Mouse (Mus musculus): ENCODE data around the gene Dtx2. TPM values are rescaled to one million over a fixed set of nuclear protein-coding genes. Genes with fewer than 3 reads are reported as not detected.

The Dtx2 gene
- total and polyA plus RNA-seq, 3 experiments = 16.0 to 43.7 (median 20.4) TPM

DNA sequence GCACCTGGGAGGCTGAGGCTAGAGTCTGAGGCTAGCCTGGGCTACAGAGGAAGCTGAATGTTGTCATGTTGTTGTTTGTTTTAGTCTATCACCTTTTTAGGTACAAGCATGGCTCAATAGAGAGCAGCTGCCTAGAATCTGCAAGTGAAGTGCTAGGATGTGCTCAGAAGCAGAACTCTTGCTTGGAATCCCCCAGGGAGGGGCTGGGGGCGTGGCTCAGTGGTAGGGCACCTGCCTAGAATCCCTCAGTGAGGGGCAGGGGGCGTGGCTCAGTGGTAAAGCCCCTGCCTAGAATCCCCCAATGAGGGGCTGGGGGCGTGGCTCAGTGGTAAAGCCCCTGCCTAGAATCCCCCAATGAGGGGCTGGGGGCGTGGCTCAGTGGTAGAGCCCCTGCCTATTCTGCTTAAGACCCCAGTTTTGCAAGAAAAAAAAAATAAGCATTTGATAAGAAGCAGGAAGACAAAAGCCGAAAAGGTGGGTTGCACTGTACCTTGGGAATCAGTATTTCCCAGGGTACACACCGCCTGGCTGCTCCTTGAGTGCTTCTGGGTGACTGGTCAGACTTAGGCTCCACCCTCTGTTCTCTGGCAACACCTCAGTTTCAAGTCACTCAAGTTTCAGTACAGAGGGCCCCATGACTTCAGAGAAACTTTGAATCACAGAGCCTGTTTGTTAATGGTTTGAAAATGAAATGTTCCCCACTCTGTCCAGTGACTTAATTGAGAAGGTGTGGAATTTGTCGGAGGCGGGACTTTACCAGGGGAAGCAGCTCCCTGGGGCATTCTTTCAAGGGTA is 58.5 kb downstream of the Dtx2 start:
- no peak overlapping the region for H3K4me2 ChIP-seq (ENCODE audit: insufficient read depth, low read depth, poor library complexity, severe bottlenecking)
- no peak for DNase-seq (ENCODE audit: extremely low read depth)
- H3K36me3 ChIP-seq (replicated peaks in 1 of 2; ENCODE audit: control insufficient read depth in 1 of 2, insufficient read depth in 1 of 2, low read length in 1 of 2) = no peaks in the 10 kb centered on the region
- H3K79me2 ChIP-seq (replicated peaks; ENCODE audit: control insufficient read depth, extremely low read depth, insufficient read depth, poor library complexity, severe bottlenecking) = no peaks in the 10 kb centered on the region
- H3K4me1 ChIP-seq (ENCODE audit: control insufficient read depth in 1 of 2, insufficient read depth in 2 of 2) = peaks cover 10 to 17% of the 10 kb centered on the region in 2 experiments; a peak in 3 of 4 replicates
- dilution Hi-C loops (cut with MboI; ENCODE audit: extremely low pct_ligation_motif_present, extremely low pct_unique_long_range_greater_than_20kb, low sequenced_read_pairs) = no loop called here
- TF ChIP-seq KAT2A (IDR thresholded peaks at IDR 0.05; ENCODE audit: insufficient replicate concordance, low read length) (no peak), POLR2AphosphoS2 (IDR thresholded peaks at IDR 0.05; ENCODE audit: low read depth, low read length) (no peak), CHD2 (IDR thresholded peaks at IDR 0.05; ENCODE audit: low read length) (no peak), SIN3A (IDR thresholded peaks at IDR 0.05; ENCODE audit: low read length) (no peak), MYC (IDR thresholded peaks at IDR 0.05; ENCODE audit: low read depth, low read length) (no peak), MAZ (IDR thresholded peaks at IDR 0.05; ENCODE audit: low read depth, low read length) (no peak), GABPA (IDR thresholded peaks at IDR 0.05; ENCODE audit: insufficient replicate concordance, low read depth, low read length) (no peak), USF1 (IDR thresholded peaks at IDR 0.05; ENCODE audit: low read depth, low read length) (no peak), CTCF (conservative IDR thresholded peaks at IDR 0.05 in 1 of 2, IDR thresholded peaks at IDR 0.05 in 1 of 2; ENCODE audit: low read depth in 2 of 2, low read length in 2 of 2) (no peak), TBP (conservative IDR thresholded peaks at IDR 0.05; ENCODE audit: low read depth, low read length) (no peak), BHLHE40 (IDR thresholded peaks at IDR 0.05; ENCODE audit: low read depth, low read length) (no peak), TCF12 (IDR thresholded peaks at IDR 0.05; ENCODE audit: low read depth, low read length) (no peak), NRF1 (IDR thresholded peaks at IDR 0.05; ENCODE audit: low read depth, low read length) (no peak), ZKSCAN1 (IDR thresholded peaks at IDR 0.05; ENCODE audit: borderline replicate concordance, low read depth, low read length) (no peak), IRF4 (IDR thresholded peaks at IDR 0.05; ENCODE audit: low read depth, low read length) (no peak), JUN (IDR thresholded peaks at IDR 0.05; ENCODE audit: insufficient read depth, low read depth, low read length) (no peak), RCOR1 (conservative IDR thresholded peaks at IDR 0.05; ENCODE audit: low read depth, low read length) (no peak), HCFC1 (IDR thresholded peaks at IDR 0.05; ENCODE audit: low read depth, low read length) (no peak), MAFK (IDR thresholded peaks at IDR 0.05; ENCODE audit: insufficient replicate concordance, low read length) (no peak)
- H3K9ac ChIP-seq (ENCODE audit: insufficient read depth, low read depth) = no peak overlapping the region
- no peak overlapping the region for H3K4me3 ChIP-seq (replicated peaks in 1 of 3; ENCODE audit: low read depth in 2 of 3, low read length in 2 of 3, poor library complexity in 1 of 3)
- H3K27me3 ChIP-seq (replicated peaks) = peaks cover 44% of the 10 kb centered on the region
- in situ Hi-C loops (cut with MboI; ENCODE audit: low pct_ligation_motif_present, low pct_unique_long_range_greater_than_20kb, low sequenced_read_pairs) = no loop called here
- H3K27ac ChIP-seq (ENCODE audit: insufficient read depth, low read depth) = no peak overlapping the region
- peaks cover 6% of the 10 kb centered on the region for H3K9me3 ChIP-seq (replicated peaks; ENCODE audit: low read length)

All from CH12.LX (cell line).